Mouse (Mus musculus): Measurements from ENCODE around the gene Kalrn.

- TF ChIP-seq EP300 (IDR thresholded peaks at IDR 0.05; ENCODE audit: low read depth) (no peak), CTCF (IDR thresholded peaks at IDR 0.05; ENCODE audit: low read depth) (no peak)
Observed at GRCm38 (mm10) chr16:34316253-34316652, 257.1 kb downstream of the Kalrn start.

Data from heart, postnatal 0 days (tissue).